Mouse (Mus musculus): ENCODE data around the gene Tm9sf1. TPM values are rescaled to one million over a fixed set of nuclear protein-coding genes. Genes with fewer than 3 reads are reported as not detected.

Tm9sf1 gene
- polyA plus RNA-seq, 1 experiment = 61.9 TPM

- TF ChIP-seq CTCF (IDR thresholded peaks at IDR 0.05; ENCODE audit: low read depth, low read length) = no peak
- Histone ChIP-seq H3K4me1 (ENCODE audit: control insufficient read depth, insufficient read depth, low read length) (peaks cover 13% of the 10 kb centered on the region), H3K4me3 (ENCODE audit: insufficient read depth, low read length) (peak within 1 kb of the TSS; percentile 81), H3K27ac (ENCODE audit: insufficient read depth, low read depth, low read length) (peak within 1 kb of the TSS; percentile 51)
Measured at GRCm38 (mm10) chr14:55659960-55660573, 16.5 kb upstream of the Tm9sf1 start, which contains the start of gene Mdp1. Gene Mdp1 (minus strand): TSS chr14:55660508.

- H3K27ac ChIP-seq (ENCODE audit: insufficient read depth, low read depth, low read length) = no peak overlapping the region
- H3K4me3 ChIP-seq (ENCODE audit: insufficient read depth, low read length) = no peak overlapping the region
- no peak for TF ChIP-seq POLR2A (IDR thresholded peaks at IDR 0.05; ENCODE audit: borderline replicate concordance, low read depth, low read length)
- TF ChIP-seq CTCF (IDR thresholded peaks at IDR 0.05; ENCODE audit: low read depth, low read length) = no peak
- H3K4me1 ChIP-seq (ENCODE audit: control insufficient read depth, insufficient read depth, low read length) = peaks cover 13% of the 10 kb centered on the region
Measured at GRCm38 (mm10) chr14:55658011-55658410, 14.4 kb upstream of the Tm9sf1 start.

- H3K27ac ChIP-seq (ENCODE audit: insufficient read depth, low read depth, low read length) = no peak overlapping the region
Measured at GRCm38 (mm10) chr14:55656935-55657334, 13.3 kb upstream of the Tm9sf1 start.

GRCm38 (mm10) chr14:55651528-55651927 is 7.9 kb upstream of the Tm9sf1 start:
- Histone ChIP-seq H3K4me3 (ENCODE audit: insufficient read depth, low read length) (no peak overlapping the region), H3K4me1 (ENCODE audit: control insufficient read depth, insufficient read depth, low read length) (peaks cover 16% of the 10 kb centered on the region), H3K27ac (ENCODE audit: insufficient read depth, low read depth, low read length) (no peak overlapping the region)
- TF ChIP-seq CTCF (IDR thresholded peaks at IDR 0.05; ENCODE audit: low read depth, low read length) (no peak), POLR2A (IDR thresholded peaks at IDR 0.05; ENCODE audit: borderline replicate concordance, low read depth, low read length) (no peak)

More at GRCm38 (mm10) chr14:55656935-55657334, 13.3 kb upstream of the Tm9sf1 start:
- TF ChIP-seq CTCF (IDR thresholded peaks at IDR 0.05; ENCODE audit: low read depth, low read length) = no peak
- no peak for TF ChIP-seq POLR2A (IDR thresholded peaks at IDR 0.05; ENCODE audit: borderline replicate concordance, low read depth, low read length)
- Histone ChIP-seq H3K4me1 (ENCODE audit: control insufficient read depth, insufficient read depth, low read length) (peaks cover 13% of the 10 kb centered on the region), H3K4me3 (ENCODE audit: insufficient read depth, low read length) (no peak overlapping the region)

- H3K27ac ChIP-seq (ENCODE audit: insufficient read depth, low read depth, low read length) = no peak within 1 kb of the TSS
- H3K4me3 ChIP-seq (ENCODE audit: insufficient read depth, low read length) = no peak within 1 kb of the TSS
- TF ChIP-seq POLR2A (IDR thresholded peaks at IDR 0.05; ENCODE audit: borderline replicate concordance, low read depth, low read length) (no peak), CTCF (IDR thresholded peaks at IDR 0.05; ENCODE audit: low read depth, low read length) (no peak)
- peaks cover 25% of the 10 kb centered on the region for H3K4me1 ChIP-seq (ENCODE audit: control insufficient read depth, insufficient read depth, low read length)
Measured at GRCm38 (mm10) chr14:55649884-55650283, 6.3 kb upstream of the Tm9sf1 start, which contains the start of gene Tssk4. Gene Tssk4 (plus strand): TSS chr14:55650184.

GRCm38 (mm10) chr14:55644261-55644888 is 769 bp upstream of the Tm9sf1 start:
- TF ChIP-seq POLR2A (IDR thresholded peaks at IDR 0.05; ENCODE audit: borderline replicate concordance, low read depth, low read length) = no peak
- TF ChIP-seq CTCF (IDR thresholded peaks at IDR 0.05; ENCODE audit: low read depth, low read length) = no peak
- Histone ChIP-seq H3K4me1 (ENCODE audit: control insufficient read depth, insufficient read depth, low read length) (peaks cover 29% of the 10 kb centered on the region), H3K4me3 (ENCODE audit: insufficient read depth, low read length) (peak overlapping the region; percentile 83), H3K27ac (ENCODE audit: insufficient read depth, low read depth, low read length) (peak overlapping the region; percentile 76)

GRCm38 (mm10) chr14:55642679-55643059 is 937 bp downstream of the Tm9sf1 start:
- Histone ChIP-seq H3K4me3 (ENCODE audit: insufficient read depth, low read length) (peak overlapping the region; percentile 83), H3K27ac (ENCODE audit: insufficient read depth, low read depth, low read length) (0 out of 2 replicates have a peak overlapping the region, but pooled peaks have one; percentile 89), H3K4me1 (ENCODE audit: control insufficient read depth, insufficient read depth, low read length) (peaks cover 25% of the 10 kb centered on the region)
- TF ChIP-seq CTCF (IDR thresholded peaks at IDR 0.05; ENCODE audit: low read depth, low read length) (no peak), POLR2A (IDR thresholded peaks at IDR 0.05; ENCODE audit: borderline replicate concordance, low read depth, low read length) (no peak)

GRCm38 (mm10) chr14:55641291-55641690 is 2.3 kb downstream of the Tm9sf1 start:
- TF ChIP-seq POLR2A (IDR thresholded peaks at IDR 0.05; ENCODE audit: borderline replicate concordance, low read depth, low read length) (no peak), CTCF (IDR thresholded peaks at IDR 0.05; ENCODE audit: low read depth, low read length) (no peak)
- Histone ChIP-seq H3K27ac (ENCODE audit: insufficient read depth, low read depth, low read length) (no peak overlapping the region), H3K4me1 (ENCODE audit: control insufficient read depth, insufficient read depth, low read length) (peaks cover 13% of the 10 kb centered on the region), H3K4me3 (ENCODE audit: insufficient read depth, low read length) (no peak overlapping the region)

- peaks cover 13% of the 10 kb centered on the region for H3K4me1 ChIP-seq (ENCODE audit: control insufficient read depth, insufficient read depth, low read length)
Measured at GRCm38 (mm10) chr14:55640816-55641215, 2.8 kb downstream of the Tm9sf1 start.

GRCm38 (mm10) chr14:55637795-55638194 is 5.8 kb downstream of the Tm9sf1 start, which contains the start of gene Gm49378:
Gene Gm49378 (minus strand): TSS chr14:55637895.
- peaks cover 8% of the 10 kb centered on the region for H3K4me1 ChIP-seq (ENCODE audit: control insufficient read depth, insufficient read depth, low read length)
- H3K27ac ChIP-seq (ENCODE audit: insufficient read depth, low read depth, low read length) = no peak within 1 kb of the TSS
- TF ChIP-seq CTCF (IDR thresholded peaks at IDR 0.05; ENCODE audit: low read depth, low read length) (no peak), POLR2A (IDR thresholded peaks at IDR 0.05; ENCODE audit: borderline replicate concordance, low read depth, low read length) (no peak)
- no peak within 1 kb of the TSS for H3K4me3 ChIP-seq (ENCODE audit: insufficient read depth, low read length)

More at GRCm38 (mm10) chr14:55640816-55641215, 2.8 kb downstream of the Tm9sf1 start:
- Histone ChIP-seq H3K27ac (ENCODE audit: insufficient read depth, low read depth, low read length) (no peak overlapping the region), H3K4me3 (ENCODE audit: insufficient read depth, low read length) (no peak overlapping the region)
- TF ChIP-seq CTCF (IDR thresholded peaks at IDR 0.05; ENCODE audit: low read depth, low read length) (no peak), POLR2A (IDR thresholded peaks at IDR 0.05; ENCODE audit: borderline replicate concordance, low read depth, low read length) (no peak)
